Mouse (Mus musculus): Measurements from ENCODE around the gene Rspry1.

Gene Rspry1

DNA sequence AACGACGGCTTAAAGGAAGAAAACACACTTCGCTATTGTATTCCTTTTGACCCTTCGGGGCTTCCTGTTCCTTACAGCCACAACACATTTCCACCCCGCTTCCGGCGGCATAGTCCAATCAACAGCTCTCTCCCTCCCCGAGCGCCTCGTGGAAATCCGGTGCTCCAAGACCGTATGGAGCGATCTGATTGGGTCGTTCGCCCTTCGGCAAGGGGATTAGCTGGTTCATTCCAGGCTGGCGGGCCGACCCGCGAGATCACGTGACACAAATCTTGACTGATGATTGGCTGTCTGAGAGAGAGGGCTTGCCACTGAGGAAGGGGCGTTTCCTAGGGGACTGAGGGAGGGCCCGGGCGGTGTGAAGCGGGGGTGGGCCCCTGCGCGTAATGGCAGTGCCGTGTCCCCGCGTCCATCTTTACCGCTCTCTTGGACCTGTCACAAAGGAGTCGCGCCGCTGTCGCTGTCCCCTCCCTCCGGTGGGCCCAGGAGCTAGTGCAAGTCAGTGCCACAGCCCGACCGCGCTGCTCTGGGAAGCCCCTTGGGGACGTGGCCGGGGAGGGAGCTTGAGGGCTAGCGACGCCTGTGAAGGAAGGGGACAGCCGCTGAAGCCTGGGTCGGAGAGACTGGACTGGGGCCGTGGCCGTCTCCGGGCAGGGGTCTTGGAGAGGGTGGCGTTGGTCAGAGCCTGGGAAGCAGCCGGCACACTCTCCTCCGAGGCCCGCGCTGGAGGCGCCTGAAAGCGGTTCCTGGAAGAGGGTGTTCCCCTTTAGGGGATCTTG is at the start of gene Rspry1, which contains the start of gene Fam192a:
Gene Rspry1 (plus strand): TSS at position 331 of the 779 bp plus-strand sequence.
Gene Fam192a (minus strand): TSS at position 391 of the 779 bp plus-strand sequence.
- DNase-seq (ENCODE audit: low read depth): peak; percentile 100

GRCm38 (mm10) chr8:94552696-94553095 is 49.0 kb upstream of the Rspry1 start:
- no peak for DNase-seq (ENCODE audit: low read depth)

- DNase-seq (ENCODE audit: low read depth): no peak
Observed at GRCm38 (mm10) chr8:94557281-94557680, 44.5 kb upstream of the Rspry1 start.

DNA sequence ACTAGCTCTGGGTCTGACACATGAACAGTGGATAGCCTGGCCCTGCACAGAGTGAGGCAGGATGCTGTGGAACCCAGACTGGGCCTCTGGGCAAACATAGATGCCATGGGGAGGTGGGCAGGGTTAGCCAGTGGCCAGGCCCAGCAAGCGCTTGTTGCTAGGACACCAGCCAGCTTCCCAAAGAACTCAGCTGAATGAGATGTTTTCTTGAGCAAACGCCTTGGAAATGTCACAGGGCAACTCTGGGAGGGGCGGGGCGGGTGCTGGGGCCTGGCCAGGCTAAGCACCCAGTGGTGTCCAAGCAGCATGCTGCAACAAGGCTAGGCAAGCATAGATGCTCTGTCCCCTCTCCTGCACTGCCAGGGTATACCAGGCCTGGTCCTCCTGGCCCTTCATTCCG is 40.5 kb upstream of the Rspry1 start:
- DNase-seq (ENCODE audit: low read depth): no peak

GRCm38 (mm10) chr8:94564421-94564820 is 37.3 kb upstream of the Rspry1 start:
- no peak for DNase-seq (ENCODE audit: low read depth)

DNA sequence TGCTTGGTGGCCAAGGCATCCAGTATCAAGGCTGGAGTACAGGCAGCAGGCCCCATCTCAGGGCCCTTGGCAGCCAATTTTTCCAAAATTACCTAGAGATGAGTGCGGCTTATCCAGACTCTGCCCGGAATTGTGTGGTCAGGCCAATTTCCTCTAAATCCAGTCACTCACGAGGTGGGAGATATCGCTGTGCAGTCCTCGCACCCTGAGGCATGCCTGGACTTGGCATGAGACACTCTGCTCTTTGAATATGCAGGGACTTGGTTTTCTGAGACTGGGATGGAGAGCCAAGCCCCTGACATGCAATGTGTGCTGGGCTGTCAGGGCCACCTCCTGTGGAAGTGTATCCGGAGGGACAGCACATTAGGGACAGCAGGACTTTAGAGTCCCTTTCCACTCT is 35.7 kb upstream of the Rspry1 start:
- no peak for DNase-seq (ENCODE audit: low read depth)

DNA sequence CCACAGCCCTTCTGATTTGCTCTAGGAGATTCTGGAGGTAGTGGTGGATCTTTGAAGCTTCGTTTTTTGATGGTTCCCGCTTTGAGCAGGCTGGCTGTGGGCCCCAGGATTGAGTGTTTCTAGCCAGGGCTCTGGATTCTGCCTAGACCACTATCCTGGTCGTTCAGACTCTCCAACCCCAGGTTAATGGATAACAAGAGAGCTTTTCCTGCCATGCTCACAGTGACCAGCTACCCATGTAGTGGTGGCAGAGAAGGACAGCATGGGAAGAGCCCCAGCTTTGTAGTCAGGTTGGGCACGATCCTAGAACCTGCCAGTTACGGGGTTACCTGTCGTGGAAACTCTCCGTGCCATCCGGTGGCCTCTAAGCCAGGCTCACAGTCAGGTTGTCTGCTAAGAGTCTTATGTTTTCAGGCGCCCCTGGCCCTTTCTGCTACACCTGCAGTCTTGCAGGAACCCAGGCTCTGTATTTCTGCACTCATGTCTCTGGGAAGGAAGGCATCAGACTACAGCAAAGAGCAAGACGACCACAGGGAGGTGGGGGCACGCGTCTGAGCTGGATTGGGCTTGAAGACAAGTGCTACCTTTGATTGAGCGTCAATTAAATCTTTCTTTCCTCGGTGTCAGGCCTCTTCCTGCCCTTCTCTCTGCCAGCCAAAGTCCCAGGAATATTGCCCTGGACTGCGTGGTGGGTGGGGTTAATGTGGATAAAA is 35.1 kb upstream of the Rspry1 start:
- DNase-seq (ENCODE audit: low read depth): no peak

- no peak for DNase-seq (ENCODE audit: low read depth)
Observed at GRCm38 (mm10) chr8:94567159-94567849, 34.4 kb upstream of the Rspry1 start.

GRCm38 (mm10) chr8:94568098-94568497 is 33.6 kb upstream of the Rspry1 start:
- DNase-seq (ENCODE audit: low read depth): no peak

DNA sequence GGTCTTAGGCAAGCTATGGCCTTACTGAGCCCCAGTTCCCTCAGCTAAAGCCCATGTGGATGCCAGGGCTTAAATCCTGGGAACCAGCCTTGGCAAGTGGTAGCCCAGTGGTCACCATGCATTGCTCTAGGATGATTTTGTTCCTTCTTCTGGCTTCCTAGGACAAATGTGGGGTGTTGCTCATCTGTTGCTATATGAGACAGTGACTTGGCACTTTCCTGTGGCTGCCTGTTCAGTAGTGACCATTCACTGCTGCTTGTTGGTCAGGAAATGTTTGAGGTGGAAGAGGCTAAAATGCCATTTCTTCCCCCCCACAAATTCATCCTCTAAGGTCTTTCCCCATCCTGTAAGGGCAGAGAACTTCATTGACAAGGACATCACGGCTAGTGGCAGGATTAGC is 32.3 kb upstream of the Rspry1 start:
- DNase-seq (ENCODE audit: low read depth): no peak

GRCm38 (mm10) chr8:94571896-94572295 is 29.8 kb upstream of the Rspry1 start:
- DNase-seq (ENCODE audit: low read depth): no peak

- no peak for DNase-seq (ENCODE audit: low read depth)
Observed at GRCm38 (mm10) chr8:94574159-94574907, 27.4 kb upstream of the Rspry1 start.

GRCm38 (mm10) chr8:94575148-94575547 is 26.6 kb upstream of the Rspry1 start:
- no peak for DNase-seq (ENCODE audit: low read depth)

DNA sequence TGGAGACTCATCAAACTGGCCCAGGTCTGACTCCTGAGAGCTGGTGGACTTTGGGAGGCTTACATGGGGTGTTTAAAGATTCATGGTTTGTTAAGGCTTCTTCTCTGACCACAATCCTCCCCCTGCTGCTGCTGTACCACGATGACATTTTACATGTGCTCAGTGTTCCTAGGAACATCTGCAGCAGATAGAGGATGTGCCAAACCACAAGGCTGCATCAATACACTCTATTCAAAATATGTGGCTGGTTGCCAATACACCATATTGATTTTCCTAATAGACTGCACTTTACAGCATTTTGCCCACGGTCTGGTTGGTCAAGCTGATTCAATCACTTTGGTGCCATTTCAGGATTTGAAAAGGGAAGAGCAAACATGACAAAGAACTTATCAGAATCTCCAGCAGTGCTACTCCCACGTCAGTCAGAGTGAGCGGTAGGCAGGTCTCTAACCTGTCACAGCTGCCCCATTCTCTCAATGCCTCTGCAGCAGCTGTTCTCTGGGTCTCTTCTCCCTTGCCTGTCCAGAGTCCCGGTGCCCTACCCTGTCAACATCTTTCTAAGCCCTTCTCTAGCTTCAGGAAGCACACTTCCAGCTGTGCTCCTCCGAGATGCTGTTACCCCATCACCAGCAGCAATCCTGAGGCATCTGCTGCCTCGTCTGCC is 19.8 kb upstream of the Rspry1 start:
- DNase-seq (ENCODE audit: low read depth): no peak

- DNase-seq (ENCODE audit: low read depth): no peak
Observed at GRCm38 (mm10) chr8:94582569-94582968, 19.2 kb upstream of the Rspry1 start.

- no peak for DNase-seq (ENCODE audit: low read depth)
Observed at GRCm38 (mm10) chr8:94584238-94584817, 17.4 kb upstream of the Rspry1 start.

DNA sequence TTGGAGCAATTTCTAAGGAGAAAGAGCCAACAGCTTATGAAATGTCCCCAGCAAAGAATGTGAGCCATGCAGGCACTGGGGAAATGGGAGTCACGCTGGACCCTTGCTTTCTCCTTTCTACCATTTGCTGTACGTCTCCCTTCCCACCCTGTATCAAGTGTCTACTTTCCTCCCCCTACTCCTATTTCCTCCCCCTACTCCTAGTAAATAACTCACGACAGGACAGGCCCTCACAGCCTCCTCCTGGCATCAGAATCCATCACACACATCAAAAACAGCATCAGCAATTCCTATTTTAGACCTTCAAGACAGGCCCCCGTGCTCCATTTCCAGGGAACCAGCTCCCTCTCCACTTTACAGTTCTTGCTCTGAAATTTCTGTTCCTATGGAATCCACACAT is 10.0 kb upstream of the Rspry1 start:
- DNase-seq (ENCODE audit: low read depth): no peak

DNA sequence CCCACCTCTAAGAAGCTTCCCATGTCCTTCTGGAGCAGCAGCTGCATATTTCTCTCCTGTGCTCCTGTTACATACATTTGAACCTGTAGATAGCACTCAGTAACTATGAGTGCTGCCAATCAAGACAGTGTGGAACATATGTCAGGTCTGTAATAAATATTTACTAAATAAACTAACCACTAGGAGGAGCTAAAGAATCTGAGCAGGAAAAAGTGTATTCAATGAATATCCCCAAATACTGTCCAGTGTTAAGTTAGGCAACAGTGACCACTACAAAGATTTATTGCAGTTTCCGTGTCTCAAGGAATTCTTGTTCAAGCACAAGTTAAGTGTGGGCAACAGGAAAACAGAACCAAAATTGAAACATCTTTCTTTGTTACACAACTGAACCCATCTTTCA is 7.5 kb upstream of the Rspry1 start:
- no peak for DNase-seq (ENCODE audit: low read depth)

DNA sequence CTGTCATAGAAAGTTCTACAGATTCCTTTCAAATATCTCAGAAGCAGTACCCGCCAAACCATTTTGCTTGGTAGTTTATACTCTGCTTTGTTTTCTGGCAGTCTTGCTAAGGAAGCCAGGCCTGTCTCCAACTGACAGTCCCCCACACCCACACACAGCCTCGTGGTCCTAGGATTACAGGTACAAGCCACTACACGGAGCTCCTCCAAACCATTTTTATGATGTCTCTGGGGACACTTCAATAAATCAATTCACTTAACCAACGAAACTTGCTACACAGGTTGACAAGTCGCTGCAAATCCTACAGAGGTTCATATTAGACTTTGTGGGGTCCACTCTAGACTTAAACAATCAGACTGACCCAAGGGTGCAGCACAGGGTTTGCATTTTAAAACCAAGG is 1.3 kb upstream of the Rspry1 start:
- DNase-seq (ENCODE audit: low read depth): no peak

DNA sequence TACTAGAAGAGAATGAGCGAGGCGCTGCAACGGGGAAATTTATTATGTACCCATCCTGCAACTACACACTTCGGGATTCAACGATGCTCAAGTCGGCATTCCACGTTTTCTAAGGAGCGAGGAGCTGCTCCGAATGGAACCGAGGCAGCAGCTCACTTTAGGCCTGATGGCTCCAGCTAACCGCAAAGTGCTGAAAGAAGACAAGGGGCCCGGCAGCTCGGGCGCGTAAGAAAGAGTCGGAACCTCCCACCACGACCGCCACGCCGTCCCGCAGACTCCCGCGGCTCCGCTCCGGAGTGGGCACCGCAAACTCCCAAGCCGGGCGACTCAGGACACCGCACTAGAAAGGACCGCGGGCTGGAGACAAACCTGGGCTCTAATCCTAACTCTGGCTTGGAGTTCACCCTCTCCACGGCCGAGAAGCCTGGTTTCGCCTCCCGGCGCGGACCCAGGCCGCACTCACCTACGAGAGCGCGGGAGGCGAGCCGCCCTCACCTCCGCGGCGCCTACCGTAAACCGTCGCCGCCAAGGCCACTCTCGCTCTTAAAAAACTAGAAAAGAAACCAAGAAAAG is 617 bp upstream of the Rspry1 start:
- DNase-seq (ENCODE audit: low read depth): no peak

Measured in fibroblast of lung, adult 2 months (primary cell).